Mouse (Mus musculus): ENCODE measurements at regions not wholly inside any gene's neighbourhood (a gene's known extent, or its start where the extent isn't known, plus 50 kb on each side); places are given as distances from the start of the nearest gene placed in this dataset.

DNA sequence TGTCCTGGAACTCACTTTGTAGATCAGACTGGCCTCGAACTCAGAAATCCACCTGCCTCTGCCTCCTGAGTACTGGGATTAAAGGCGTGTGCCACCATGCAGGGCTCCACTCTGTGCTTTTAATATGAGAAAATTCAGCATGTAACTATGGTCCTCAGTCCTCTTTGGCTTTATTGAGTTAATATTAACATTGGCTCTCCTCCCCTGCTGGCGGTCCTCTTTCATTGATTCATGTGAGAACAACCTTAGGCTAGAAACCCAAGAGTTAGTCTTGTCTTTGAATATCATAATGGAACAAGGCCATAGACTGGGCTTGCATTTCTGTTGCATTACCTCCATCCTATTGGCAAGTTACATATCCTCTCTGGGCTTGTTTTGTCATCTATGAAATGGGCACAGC is 216.1 kb upstream of the Gmds start:
- WGBS: 93% methylated on average over 3 of the region's 3 CpGs
- no peaks in the 10 kb centered on the region for H3K27me3 ChIP-seq (replicated peaks; ENCODE audit: control insufficient read depth, insufficient read depth, low read length)
- H3K27ac ChIP-seq (replicated peaks; ENCODE audit: low read depth, low read length): no peak overlapping the region
- no peak overlapping the region for H3K4me3 ChIP-seq (ENCODE audit: low read depth, low read length)
- H3K9me3 ChIP-seq (ENCODE audit: control insufficient read depth, low read length): no peaks in the 10 kb centered on the region
- peaks cover 13% of the 10 kb centered on the region for H3K4me1 ChIP-seq (ENCODE audit: control insufficient read depth, insufficient read depth, low read length)
- H3K9ac ChIP-seq (ENCODE audit: low read depth, low read length): no peak overlapping the region
- DNase-seq (ENCODE audit: low spot score) (no peak), ATAC-seq (ENCODE audit: low read depth) (no peak)
- H3K4me2 ChIP-seq (ENCODE audit: low read depth, low read length): no peak overlapping the region
- no peaks in the 10 kb centered on the region for H3K36me3 ChIP-seq (ENCODE audit: control insufficient read depth, insufficient read depth, low read length)

DNA sequence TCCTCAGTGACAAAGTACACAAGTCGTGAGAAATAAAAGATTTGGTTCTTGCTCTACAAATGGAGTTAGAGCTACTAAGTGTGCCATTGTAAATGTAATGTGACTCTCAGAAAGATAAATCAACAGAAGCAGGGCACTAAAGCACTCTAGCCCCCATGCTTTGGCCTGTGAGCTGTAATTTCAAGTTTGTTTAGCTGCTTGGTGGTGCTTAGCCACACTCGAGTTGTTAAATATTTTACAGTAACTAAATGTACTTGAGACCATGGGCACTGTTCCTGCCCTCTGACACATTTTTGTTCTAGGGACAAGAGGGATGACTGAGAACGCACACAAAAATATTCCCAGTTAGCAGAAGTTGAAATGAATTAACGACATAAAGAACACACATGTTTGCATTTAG is 214.6 kb upstream of the Gmds start:
- no peak overlapping the region for H3K9ac ChIP-seq (ENCODE audit: low read depth, low read length)
- H3K36me3 ChIP-seq (ENCODE audit: control insufficient read depth, insufficient read depth, low read length): no peaks in the 10 kb centered on the region
- no peaks in the 10 kb centered on the region for H3K27me3 ChIP-seq (replicated peaks; ENCODE audit: control insufficient read depth, insufficient read depth, low read length)
- 41% methylated on average over 4 of the region's 4 CpGs for WGBS
- H3K9me3 ChIP-seq (ENCODE audit: control insufficient read depth, low read length): no peaks in the 10 kb centered on the region
- DNase-seq (ENCODE audit: low spot score) (no peak), ATAC-seq (ENCODE audit: low read depth) (no peak)
- H3K4me3 ChIP-seq (ENCODE audit: low read depth, low read length): no peak overlapping the region
- no peak overlapping the region for H3K4me2 ChIP-seq (ENCODE audit: low read depth, low read length)
- H3K4me1 ChIP-seq (ENCODE audit: control insufficient read depth, insufficient read depth, low read length): peaks cover 13% of the 10 kb centered on the region
- no peak overlapping the region for H3K27ac ChIP-seq (replicated peaks; ENCODE audit: low read depth, low read length)

DNA sequence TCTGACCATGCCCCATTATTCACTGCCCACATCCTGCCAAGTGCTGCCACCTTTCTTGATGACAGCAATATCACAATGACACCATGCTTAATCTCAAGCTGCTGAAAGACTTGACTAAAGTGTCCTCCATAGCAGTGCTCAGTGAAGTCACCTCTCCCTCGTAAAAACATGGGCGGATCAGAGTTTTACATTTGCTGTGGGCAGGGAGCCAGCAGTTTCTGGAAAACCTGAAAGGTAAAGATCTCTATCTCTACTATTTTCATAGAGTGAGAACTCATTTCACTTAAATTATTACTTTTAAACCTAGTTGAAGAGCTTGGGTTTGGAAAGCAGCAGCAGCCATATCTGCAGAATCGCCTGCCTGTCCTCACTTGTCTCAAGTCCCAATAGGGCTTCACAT is 211.6 kb upstream of the Gmds start:
- Histone ChIP-seq H3K4me1 (ENCODE audit: control insufficient read depth, insufficient read depth, low read length) (peaks cover 19% of the 10 kb centered on the region), H3K4me2 (ENCODE audit: low read depth, low read length) (no peak overlapping the region), H3K4me3 (ENCODE audit: low read depth, low read length) (no peak overlapping the region), H3K9ac (ENCODE audit: low read depth, low read length) (no peak overlapping the region), H3K36me3 (ENCODE audit: control insufficient read depth, insufficient read depth, low read length) (no peaks in the 10 kb centered on the region), H3K9me3 (ENCODE audit: control insufficient read depth, low read length) (no peaks in the 10 kb centered on the region), H3K27ac (replicated peaks; ENCODE audit: low read depth, low read length) (no peak overlapping the region), H3K27me3 (replicated peaks; ENCODE audit: control insufficient read depth, insufficient read depth, low read length) (no peaks in the 10 kb centered on the region)
- WGBS: 66% methylated on average over 3 of the region's 3 CpGs
- ATAC-seq (ENCODE audit: low read depth) (no peak), DNase-seq (ENCODE audit: low spot score) (no peak)

DNA sequence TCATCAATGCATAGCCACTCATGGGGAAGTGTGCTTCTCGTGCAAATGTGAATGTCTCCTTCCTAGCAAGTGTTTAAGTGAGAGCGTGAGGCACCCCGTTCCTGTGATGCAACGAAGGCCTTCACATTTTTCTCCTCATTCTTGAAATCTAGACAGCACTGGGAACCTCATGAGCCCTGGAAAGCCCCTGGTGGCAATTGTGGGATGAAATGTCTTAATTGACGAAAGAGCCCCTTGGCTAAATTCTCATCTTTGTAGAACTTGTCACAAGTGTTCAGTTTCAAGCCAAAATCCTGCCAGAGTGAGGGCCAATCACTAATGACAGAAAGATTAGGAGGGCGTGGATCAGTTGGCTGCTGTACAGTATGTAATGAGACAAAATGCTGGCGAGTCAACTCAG is 208.6 kb upstream of the Gmds start:
- WGBS: 66% methylated on average over 7 of the region's 7 CpGs
- ATAC-seq (ENCODE audit: low read depth) (no peak; the same call in 1 of the 2 replicates), DNase-seq (ENCODE audit: low spot score) (peak; percentile 33)
- H3K4me2 ChIP-seq (ENCODE audit: low read depth, low read length): no peak overlapping the region
- H3K27ac ChIP-seq (replicated peaks; ENCODE audit: low read depth, low read length): no peak overlapping the region
- H3K4me1 ChIP-seq (ENCODE audit: control insufficient read depth, insufficient read depth, low read length): peaks cover 6% of the 10 kb centered on the region
- no peaks in the 10 kb centered on the region for H3K27me3 ChIP-seq (replicated peaks; ENCODE audit: control insufficient read depth, insufficient read depth, low read length)
- H3K4me3 ChIP-seq (ENCODE audit: low read depth, low read length): no peak overlapping the region
- no peaks in the 10 kb centered on the region for H3K36me3 ChIP-seq (ENCODE audit: control insufficient read depth, insufficient read depth, low read length)
- no peaks in the 10 kb centered on the region for H3K9me3 ChIP-seq (ENCODE audit: control insufficient read depth, low read length)
- H3K9ac ChIP-seq (ENCODE audit: low read depth, low read length): no peak overlapping the region

DNA sequence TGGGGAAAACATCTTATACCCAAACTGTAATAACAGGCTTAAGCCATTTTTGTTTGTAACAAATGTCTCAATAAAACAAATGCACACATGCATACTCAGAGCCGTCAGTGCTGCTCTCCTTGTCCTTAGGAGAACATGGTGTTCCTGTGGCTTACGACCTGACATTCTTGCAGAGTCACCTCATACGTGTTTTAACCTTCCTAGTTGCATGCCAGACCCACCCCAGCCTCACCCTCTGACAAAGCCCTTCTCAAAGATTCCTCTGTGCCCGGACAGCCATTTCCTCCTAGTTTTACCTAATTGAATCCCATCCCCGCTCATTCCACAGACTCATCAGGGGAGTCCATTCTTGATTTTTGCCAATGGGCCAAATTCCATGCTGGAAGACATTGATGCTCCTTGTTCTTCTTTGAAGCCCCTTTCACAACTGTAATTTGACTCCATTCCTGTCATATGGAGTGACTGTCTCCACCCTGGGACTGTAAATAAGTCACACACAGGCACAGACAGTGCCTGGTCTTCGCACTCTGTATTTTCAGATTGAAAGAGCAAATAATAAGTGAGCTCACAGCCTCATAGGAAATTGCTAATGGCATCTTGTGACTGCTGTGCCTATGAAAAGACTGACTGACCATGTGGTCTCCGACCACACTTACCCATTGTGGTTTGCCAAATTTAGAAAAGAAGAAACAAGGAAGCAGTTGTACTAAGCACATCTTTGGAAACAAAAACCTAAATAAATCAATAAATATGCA is 206.6 kb upstream of the Gmds start:
- no peaks in the 10 kb centered on the region for H3K36me3 ChIP-seq (ENCODE audit: control insufficient read depth, insufficient read depth, low read length)
- no peak overlapping the region for H3K4me2 ChIP-seq (ENCODE audit: low read depth, low read length)
- DNase-seq (ENCODE audit: low spot score) (no peak), ATAC-seq (ENCODE audit: low read depth) (no peak)
- H3K27me3 ChIP-seq (replicated peaks; ENCODE audit: control insufficient read depth, insufficient read depth, low read length): no peaks in the 10 kb centered on the region
- no peaks in the 10 kb centered on the region for H3K9me3 ChIP-seq (ENCODE audit: control insufficient read depth, low read length)
- WGBS: 52% methylated on average over 7 of the region's 7 CpGs
- no peak overlapping the region for H3K9ac ChIP-seq (ENCODE audit: low read depth, low read length)
- no peak overlapping the region for H3K4me3 ChIP-seq (ENCODE audit: low read depth, low read length)
- peaks cover 6% of the 10 kb centered on the region for H3K4me1 ChIP-seq (ENCODE audit: control insufficient read depth, insufficient read depth, low read length)
- H3K27ac ChIP-seq (replicated peaks; ENCODE audit: low read depth, low read length): no peak overlapping the region

DNA sequence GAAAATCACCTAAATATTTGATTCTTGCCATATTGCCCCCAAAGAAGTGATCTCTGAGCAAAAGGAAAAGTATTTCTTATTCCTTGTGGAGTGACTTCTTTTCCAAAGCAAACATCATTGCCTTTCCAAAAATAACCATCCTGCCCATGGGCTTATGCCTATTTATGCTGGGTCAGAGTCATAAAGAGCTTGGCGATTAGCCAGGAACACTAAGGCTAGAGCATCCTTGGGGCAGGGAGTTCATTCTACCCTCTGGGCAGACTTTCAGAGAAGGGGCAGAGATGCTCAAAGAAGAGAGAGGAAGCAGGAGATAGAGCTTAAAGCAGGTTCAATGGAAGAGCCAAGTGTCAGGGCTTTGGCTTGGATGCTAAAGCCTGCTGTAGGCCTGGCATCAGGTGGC is 203.1 kb upstream of the Gmds start:
- no peak overlapping the region for H3K4me2 ChIP-seq (ENCODE audit: low read depth, low read length)
- H3K36me3 ChIP-seq (ENCODE audit: control insufficient read depth, insufficient read depth, low read length): no peaks in the 10 kb centered on the region
- DNase-seq (ENCODE audit: low spot score) (no peak), ATAC-seq (ENCODE audit: low read depth) (no peak)
- no peak overlapping the region for H3K9ac ChIP-seq (ENCODE audit: low read depth, low read length)
- no peak overlapping the region for H3K4me3 ChIP-seq (ENCODE audit: low read depth, low read length)
- no peak overlapping the region for H3K27ac ChIP-seq (replicated peaks; ENCODE audit: low read depth, low read length)
- WGBS: 86% methylated on average over 1 of the region's 1 CpGs
- no peaks in the 10 kb centered on the region for H3K9me3 ChIP-seq (ENCODE audit: control insufficient read depth, low read length)
- no peaks in the 10 kb centered on the region for H3K27me3 ChIP-seq (replicated peaks; ENCODE audit: control insufficient read depth, insufficient read depth, low read length)
- no peaks in the 10 kb centered on the region; the same call in 1 of the 2 replicates for H3K4me1 ChIP-seq (ENCODE audit: control insufficient read depth, insufficient read depth, low read length)

DNA sequence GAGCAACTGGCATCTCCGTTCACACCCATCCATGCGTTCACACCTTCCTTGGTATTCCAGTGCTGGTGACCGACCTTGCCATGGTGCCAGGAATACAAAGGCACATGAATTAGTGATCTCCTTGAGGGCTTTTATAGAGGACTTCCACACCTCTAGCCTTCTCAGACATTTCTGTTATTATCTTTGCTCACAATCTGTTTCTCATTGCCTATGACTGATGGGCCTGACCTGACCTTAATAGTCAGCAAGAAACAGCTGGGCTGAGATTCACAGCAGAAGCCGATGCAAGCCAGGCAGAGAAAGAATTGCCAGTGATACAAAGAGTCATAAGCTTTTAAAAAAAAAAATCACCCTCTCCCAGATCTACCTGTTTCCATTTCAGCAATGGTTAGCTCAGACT is 197.7 kb upstream of the Gmds start:
- no peaks in the 10 kb centered on the region for H3K36me3 ChIP-seq (ENCODE audit: control insufficient read depth, insufficient read depth, low read length)
- H3K27ac ChIP-seq (replicated peaks; ENCODE audit: low read depth, low read length): no peak overlapping the region
- no peak for ATAC-seq (ENCODE audit: low read depth)
- H3K4me1 ChIP-seq (ENCODE audit: control insufficient read depth, insufficient read depth, low read length): no peaks in the 10 kb centered on the region
- no peak for DNase-seq (ENCODE audit: low spot score)
- no peak overlapping the region for H3K4me2 ChIP-seq (ENCODE audit: low read depth, low read length)
- 60% methylated on average over 4 of the region's 4 CpGs for WGBS
- no peaks in the 10 kb centered on the region for H3K27me3 ChIP-seq (replicated peaks; ENCODE audit: control insufficient read depth, insufficient read depth, low read length)
- no peaks in the 10 kb centered on the region for H3K9me3 ChIP-seq (ENCODE audit: control insufficient read depth, low read length)
- no peak overlapping the region for H3K4me3 ChIP-seq (ENCODE audit: low read depth, low read length)
- H3K9ac ChIP-seq (ENCODE audit: low read depth, low read length): no peak overlapping the region

DNA sequence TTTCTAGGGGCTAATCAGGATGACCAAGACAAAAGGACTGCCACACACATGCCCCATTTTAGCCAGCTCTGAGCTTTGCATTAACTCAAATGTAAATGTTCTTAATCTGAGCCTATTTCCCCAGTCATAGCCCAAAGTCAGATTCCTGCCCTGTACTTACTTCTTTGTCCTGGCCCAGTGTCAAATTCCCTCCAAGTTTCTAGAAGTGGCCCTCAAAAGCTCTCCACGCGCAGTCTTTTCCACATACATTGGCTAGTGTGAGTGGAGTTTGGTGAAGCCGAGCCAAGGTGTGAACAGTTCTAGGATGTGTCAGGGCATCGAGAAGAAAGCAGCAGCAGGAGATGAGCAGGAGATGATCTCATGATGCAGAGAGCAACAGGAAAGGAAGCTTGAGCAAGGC is 197.1 kb upstream of the Gmds start:
- no peaks in the 10 kb centered on the region for H3K9me3 ChIP-seq (ENCODE audit: control insufficient read depth, low read length)
- ATAC-seq (ENCODE audit: low read depth) (no peak), DNase-seq (ENCODE audit: low spot score) (no peak)
- no peak overlapping the region for H3K4me3 ChIP-seq (ENCODE audit: low read depth, low read length)
- H3K9ac ChIP-seq (ENCODE audit: low read depth, low read length): no peak overlapping the region
- 84% methylated on average over 4 of the region's 4 CpGs for WGBS
- H3K27me3 ChIP-seq (replicated peaks; ENCODE audit: control insufficient read depth, insufficient read depth, low read length): no peaks in the 10 kb centered on the region
- H3K36me3 ChIP-seq (ENCODE audit: control insufficient read depth, insufficient read depth, low read length): no peaks in the 10 kb centered on the region
- H3K4me2 ChIP-seq (ENCODE audit: low read depth, low read length): no peak overlapping the region
- H3K4me1 ChIP-seq (ENCODE audit: control insufficient read depth, insufficient read depth, low read length): no peaks in the 10 kb centered on the region
- H3K27ac ChIP-seq (replicated peaks; ENCODE audit: low read depth, low read length): no peak overlapping the region

DNA sequence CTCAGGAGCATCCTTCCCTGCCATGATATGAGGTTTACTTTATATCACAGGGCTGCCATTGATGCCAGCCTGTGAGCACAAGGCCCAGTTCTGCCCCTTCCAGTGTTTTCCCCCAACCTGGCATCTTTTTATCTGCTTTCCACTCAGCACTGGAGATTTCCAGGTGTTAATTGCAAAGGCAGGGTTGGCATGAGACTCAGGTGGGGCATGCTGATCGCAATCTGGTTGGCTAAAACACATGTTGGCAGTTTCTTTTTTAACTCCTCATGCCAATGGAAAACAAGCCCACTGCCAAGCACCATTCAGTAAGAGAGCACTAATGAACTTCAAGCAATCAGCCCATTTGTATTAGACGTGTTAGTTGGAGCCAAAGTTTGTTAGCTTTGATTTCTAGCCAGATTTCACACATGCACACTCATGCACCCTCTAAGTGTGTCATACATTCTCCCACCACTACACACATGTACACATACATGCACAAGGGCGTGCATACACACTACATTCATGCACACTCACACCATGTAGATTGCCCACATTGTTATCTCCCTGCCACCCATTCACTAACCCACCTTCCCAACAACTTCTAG is 192.5 kb upstream of the Gmds start:
- DNase-seq (ENCODE audit: low spot score) (no peak), ATAC-seq (ENCODE audit: low read depth) (no peak)
- H3K27me3 ChIP-seq (replicated peaks; ENCODE audit: control insufficient read depth, insufficient read depth, low read length): no peaks in the 10 kb centered on the region
- H3K27ac ChIP-seq (replicated peaks; ENCODE audit: low read depth, low read length): no peak overlapping the region
- 72% methylated on average over 3 of the region's 3 CpGs for WGBS
- no peaks in the 10 kb centered on the region for H3K4me1 ChIP-seq (ENCODE audit: control insufficient read depth, insufficient read depth, low read length)
- H3K4me3 ChIP-seq (ENCODE audit: low read depth, low read length): no peak overlapping the region
- H3K36me3 ChIP-seq (ENCODE audit: control insufficient read depth, insufficient read depth, low read length): no peaks in the 10 kb centered on the region
- no peak overlapping the region for H3K4me2 ChIP-seq (ENCODE audit: low read depth, low read length)
- H3K9ac ChIP-seq (ENCODE audit: low read depth, low read length): no peak overlapping the region
- H3K9me3 ChIP-seq (ENCODE audit: control insufficient read depth, low read length): no peaks in the 10 kb centered on the region
